Mouse (Mus musculus): Measurements from ENCODE around the gene C1ra. TPM values are rescaled to one million over a fixed set of nuclear protein-coding genes. Genes with fewer than 3 reads are reported as not detected.
"Not testable (repeated sequence)": the region's sequence is repeated elsewhere in the genome, so short reads cannot be mapped to it uniquely, and the experiment has no call there.

Gene C1ra
- total RNA-seq, 2 experiments from 2014 or later, result not detected

- ATAC-seq (replicated peaks; ENCODE audit: low FRiP score, low TSS enrichment, poor library complexity, severe bottlenecking), result peak; percentile 51
Measured at GRCm38 (mm10) chr6:124536125-124536829, 24.1 kb downstream of the C1ra start.

GRCm38 (mm10) chr6:124541176-124541575, 29.0 kb downstream of the C1ra start:
- not testable (repeated sequence) for ATAC-seq (replicated peaks; ENCODE audit: low FRiP score, low TSS enrichment, poor library complexity, severe bottlenecking)

- ATAC-seq (replicated peaks; ENCODE audit: low FRiP score, low TSS enrichment, poor library complexity, severe bottlenecking), result 0 out of 2 replicates have a peak, but pooled peaks have one; percentile 24
Measured at GRCm38 (mm10) chr6:124542284-124542683, 30.1 kb downstream of the C1ra start, which contains the start of gene C1s1. Gene C1s1, minus strand, starts transcription at chr6:124542359.

- ATAC-seq (replicated peaks; ENCODE audit: low FRiP score, low TSS enrichment, poor library complexity, severe bottlenecking), result no peak
Measured at GRCm38 (mm10) chr6:124544466-124544865, 32.3 kb downstream of the C1ra start.

- ATAC-seq (replicated peaks; ENCODE audit: low FRiP score, low TSS enrichment, poor library complexity, severe bottlenecking), result no peak
Measured at GRCm38 (mm10) chr6:124545425-124545824, 33.2 kb downstream of the C1ra start.

- peak; percentile 60; the same call in 1 of the 2 replicates for ATAC-seq (replicated peaks; ENCODE audit: low FRiP score, low TSS enrichment, poor library complexity, severe bottlenecking)
Measured at GRCm38 (mm10) chr6:124547979-124548378, 35.8 kb downstream of the C1ra start.

GRCm38 (mm10) chr6:124549023-124549550, 36.9 kb downstream of the C1ra start:
- ATAC-seq (replicated peaks; ENCODE audit: low FRiP score, low TSS enrichment, poor library complexity, severe bottlenecking), result 0 out of 2 replicates have a peak, but pooled peaks have one; percentile 57

- ATAC-seq (replicated peaks; ENCODE audit: low FRiP score, low TSS enrichment, poor library complexity, severe bottlenecking), result no peak
Measured at GRCm38 (mm10) chr6:124552766-124553165, 40.6 kb downstream of the C1ra start.

GRCm38 (mm10) chr6:124555956-124556355, 43.8 kb downstream of the C1ra start:
- ATAC-seq (replicated peaks; ENCODE audit: low FRiP score, low TSS enrichment, poor library complexity, severe bottlenecking), result not testable (repeated sequence)

- not testable (repeated sequence) for ATAC-seq (replicated peaks; ENCODE audit: low FRiP score, low TSS enrichment, poor library complexity, severe bottlenecking)
Measured at GRCm38 (mm10) chr6:124561156-124561555, 49.0 kb downstream of the C1ra start.

GRCm38 (mm10) chr6:124561611-124562010, 49.4 kb downstream of the C1ra start:
- not testable (repeated sequence) for ATAC-seq (replicated peaks; ENCODE audit: low FRiP score, low TSS enrichment, poor library complexity, severe bottlenecking)

- ATAC-seq (replicated peaks; ENCODE audit: low FRiP score, low TSS enrichment, poor library complexity, severe bottlenecking), result no peak
Measured at GRCm38 (mm10) chr6:124570026-124570425, 57.8 kb downstream of the C1ra start, which contains the start of gene C1rb. Gene C1rb, plus strand, starts transcription at chr6:124570294.

Other genes with a start within 250 kb of the C1ra start
- gene Cd163, start 207.7 kb upstream of the C1ra start, total RNA-seq (2014; fragmentation: Nextera tagmentation), result 1.1 TPM in 1 of 2 replicates, not detected in the other
- 0.99 and 2.9 TPM in 2 replicates for gene Cd163, start 207.7 kb upstream of the C1ra start, total RNA-seq (2017)
- gene Pex5, start 97.3 kb upstream of the C1ra start, total RNA-seq (2014; fragmentation: Nextera tagmentation), result 38.9 and 54.0 TPM in 2 replicates
- 25.7 and 33.0 TPM in 2 replicates for gene Pex5, start 97.3 kb upstream of the C1ra start, total RNA-seq (2017)
- 11.5 and 18.4 TPM in 2 replicates for gene Clstn3, start 47.6 kb upstream of the C1ra start, total RNA-seq (2014; fragmentation: Nextera tagmentation)
- gene Clstn3, start 47.6 kb upstream of the C1ra start, total RNA-seq (2017), result 7.5 and 19.9 TPM in 2 replicates
- gene C1rl, start 19.3 kb upstream of the C1ra start, total RNA-seq (2014; fragmentation: Nextera tagmentation), result 0.42 TPM in 1 of 2 replicates, not detected in the other
- 0.09 and 0.50 TPM in 2 replicates for gene C1rl, start 19.3 kb upstream of the C1ra start, total RNA-seq (2017)
- gene C1s1, start 30.0 kb downstream of the C1ra start, total RNA-seq (2014; fragmentation: Nextera tagmentation), result not detected in 2 replicates
- gene C1s1, start 30.0 kb downstream of the C1ra start, total RNA-seq (2017), result not detected in 2 replicates
- gene C1rb, start 57.9 kb downstream of the C1ra start, total RNA-seq (2014; fragmentation: Nextera tagmentation), result not detected in 2 replicates
- gene C1rb, start 57.9 kb downstream of the C1ra start, total RNA-seq (2017), result not detected in 2 replicates
- not detected in 2 replicates for gene C1s2, start 123.7 kb downstream of the C1ra start, total RNA-seq (2014; fragmentation: Nextera tagmentation)
- not detected in 2 replicates for gene C1s2, start 123.7 kb downstream of the C1ra start, total RNA-seq (2017)
- 78.8 and 91.1 TPM in 2 replicates for gene Lpcat3, start 150.6 kb downstream of the C1ra start, total RNA-seq (2014; fragmentation: Nextera tagmentation)
- gene Lpcat3, start 150.6 kb downstream of the C1ra start, total RNA-seq (2017), result 53.1 and 89.0 TPM in 2 replicates
- gene Emg1, start 199.8 kb downstream of the C1ra start, total RNA-seq (2014; fragmentation: Nextera tagmentation), result 242 and 387 TPM in 2 replicates
- gene Emg1, start 199.8 kb downstream of the C1ra start, total RNA-seq (2017), result 375 and 422 TPM in 2 replicates
- gene Phb2, start 199.9 kb downstream of the C1ra start, total RNA-seq (2014; fragmentation: Nextera tagmentation), result 467 and 537 TPM in 2 replicates
- 474 and 558 TPM in 2 replicates for gene Phb2, start 199.9 kb downstream of the C1ra start, total RNA-seq (2017)
- 65.4 and 76.0 TPM in 2 replicates for gene Ptpn6, start 226.3 kb downstream of the C1ra start, total RNA-seq (2014; fragmentation: Nextera tagmentation)
- 189 and 237 TPM in 2 replicates for gene Ptpn6, start 226.3 kb downstream of the C1ra start, total RNA-seq (2017)
- 110 and 141 TPM in 2 replicates for gene Grcc10, start 229.0 kb downstream of the C1ra start, total RNA-seq (2014; fragmentation: Nextera tagmentation)
- gene Grcc10, start 229.0 kb downstream of the C1ra start, total RNA-seq (2017), result 66.5 and 83.5 TPM in 2 replicates
- gene Gm45234, start 243.6 kb downstream of the C1ra start, total RNA-seq (2014; fragmentation: Nextera tagmentation), result not detected in 2 replicates
- gene Gm45234, start 243.6 kb downstream of the C1ra start, total RNA-seq (2017), result not detected in 2 replicates
- gene Atn1, start 244.1 kb downstream of the C1ra start, total RNA-seq (2014; fragmentation: Nextera tagmentation), result 12.9 and 14.4 TPM in 2 replicates
- gene Atn1, start 244.1 kb downstream of the C1ra start, total RNA-seq (2017), result 1.5 and 1.9 TPM in 2 replicates

Data from megakaryocyte-erythroid progenitor cell, adult 5-6 weeks (primary cell).